Mouse (Mus musculus) MEL (cell line): ENCODE measurements around the gene Thrap3. TPM values are rescaled to one million over a fixed set of nuclear protein-coding genes. Genes with fewer than 3 reads are reported as not detected.
A peak's percentile ranks its signal among the peaks of the same experiment; 100 is the strongest.

Source experiments
- DNase-seq: peaks from one replicate; pipeline ENCODE4 v3.0.0; 2011; ENCODE audit warnings: low read depth, low spot score
- H3K27ac ChIP-seq: 2 replicates; pipeline ENCODE4 v1.5.1; 2012; ENCODE audit warnings: low read depth, mild to moderate bottlenecking, control low read depth, low read length, moderate library complexity; ENCODE audit not compliant: control insufficient read depth
- H3K27me3 ChIP-seq, 2 experiments: fragments of 150-350 bp in 1 of 2; sonication (generic) in 1 of 2; 2 replicates each; pipeline ENCODE4 v1.6.1; 2012; ENCODE audit warnings: low read length in 2 of 2, mild to moderate bottlenecking in 2 of 2, improper control_type of control experiment in 1 of 2, moderate library complexity in 1 of 2; ENCODE audit not compliant: insufficient read depth in 2 of 2, control insufficient read depth in 1 of 2
- H3K36me3 ChIP-seq, 2 experiments: 2 replicates each; pipeline ENCODE4 v1.6.1; 2012 to 2014; ENCODE audit warnings: low read length in 2 of 2, improper control_type of control experiment in 1 of 2, inconsistent platforms in 1 of 2, mild to moderate bottlenecking in 1 of 2; ENCODE audit not compliant: insufficient read depth in 2 of 2, control insufficient read depth in 1 of 2
- H3K4me1 ChIP-seq, 2 experiments: fragments of 150-350 bp in 1 of 2; sonication (generic) in 1 of 2; 2 replicates each; pipeline ENCODE4 v1.6.1; 2012; ENCODE audit warnings: low read length in 2 of 2, improper control_type of control experiment in 1 of 2, mild to moderate bottlenecking in 1 of 2; ENCODE audit not compliant: insufficient read depth in 2 of 2, control insufficient read depth in 1 of 2
- H3K4me3 ChIP-seq, 2 experiments: fragments of 150-350 bp in 1 of 2; sonication (generic) in 1 of 2; 2 replicates each; pipeline ENCODE4 v1.5.1; 2012; ENCODE audit warnings: low read depth in 2 of 2, low read length in 2 of 2, mild to moderate bottlenecking in 2 of 2, moderate library complexity in 2 of 2, control low read depth in 1 of 2, improper control_type of control experiment in 1 of 2; ENCODE audit not compliant: control insufficient read depth in 1 of 2, insufficient read depth in 1 of 2
- H3K79me2 ChIP-seq: 2 replicates; pipeline ENCODE4 v1.6.1; 2012; ENCODE audit warnings: mild to moderate bottlenecking, low read length, moderate library complexity; ENCODE audit not compliant: control insufficient read depth, poor library complexity, insufficient read depth
- H3K9ac ChIP-seq: 2 replicates; pipeline ENCODE4 v1.6.1; 2012; ENCODE audit warnings: low read depth, mild to moderate bottlenecking, control low read depth, low read length, moderate library complexity; ENCODE audit not compliant: control insufficient read depth, poor library complexity, severe bottlenecking
- H3K9me3 ChIP-seq: fragments of 150-350 bp; sonication (generic); replicated peaks from 2 replicates; pipeline ENCODE4 v1.6.1; 2012; ENCODE audit warnings: mild to moderate bottlenecking, low read length, improper control_type of control experiment, moderate library complexity; ENCODE audit not compliant: insufficient read depth
- CHD1 ChIP-seq: IDR thresholded peaks from 2 replicates; pipeline ENCODE4 v1.6.1; 2012; ENCODE audit warnings: low read depth, mild to moderate bottlenecking, inconsistent platforms, low read length, improper control_type of control experiment
- CHD2 ChIP-seq: IDR thresholded peaks from 2 replicates; pipeline ENCODE4 v1.6.1; 2011; ENCODE audit warnings: low read length, improper control_type of control experiment
- EP300 ChIP-seq, 2 experiments: IDR thresholded peaks; 2 replicates each; pipeline ENCODE4 v1.6.1; 2011; ENCODE audit warnings: improper control_type of control experiment in 2 of 2, low read length in 2 of 2, low read depth in 1 of 2, mild to moderate bottlenecking in 1 of 2
- GATA1 ChIP-seq: IDR thresholded peaks from 2 replicates; pipeline ENCODE4 v1.6.1; 2011; ENCODE audit warnings: low read depth, low read length, improper control_type of control experiment
- JUND ChIP-seq: IDR thresholded peaks from 2 replicates; pipeline ENCODE4 v1.6.1; 2011; ENCODE audit warnings: low read depth, mild to moderate bottlenecking, improper control_type of control experiment, low read length
- MXI1 ChIP-seq: IDR thresholded peaks from 2 replicates; pipeline ENCODE4 v1.6.1; 2011; ENCODE audit warnings: mild to moderate bottlenecking, low read depth, low read length, improper control_type of control experiment
- MYB ChIP-seq: IDR thresholded peaks from 2 replicates; pipeline ENCODE4 v1.6.1; 2011; ENCODE audit warnings: mild to moderate bottlenecking, low read depth, low read length, improper control_type of control experiment
- MYC ChIP-seq: IDR thresholded peaks from 2 replicates; pipeline ENCODE4 v1.6.1; 2011; ENCODE audit warnings: low read depth, mild to moderate bottlenecking, low read length, improper control_type of control experiment, moderate library complexity
- NRF1 ChIP-seq: IDR thresholded peaks from 2 replicates; pipeline ENCODE4 v1.6.1; 2014; ENCODE audit warnings: low read depth, mild to moderate bottlenecking, inconsistent platforms, low read length, improper control_type of control experiment, moderate library complexity; ENCODE audit not compliant: poor library complexity, insufficient read depth, severe bottlenecking
- RAD21 ChIP-seq: IDR thresholded peaks from 2 replicates; pipeline ENCODE4 v1.6.1; 2011; ENCODE audit warnings: mild to moderate bottlenecking, low read depth, low read length, improper control_type of control experiment
- RCOR1 ChIP-seq: IDR thresholded peaks from 2 replicates; pipeline ENCODE4 v1.6.1; 2012; ENCODE audit warnings: low read depth, mild to moderate bottlenecking, inconsistent platforms, low read length, improper control_type of control experiment
- TBP ChIP-seq: IDR thresholded peaks from 2 replicates; pipeline ENCODE4 v1.8.0; 2011; ENCODE audit warnings: low read depth, low read length, improper control_type of control experiment
- TCF12 ChIP-seq: IDR thresholded peaks from 2 replicates; pipeline ENCODE4 v1.6.1; 2014; ENCODE audit warnings: low read depth, mild to moderate bottlenecking, inconsistent platforms, low read length, improper control_type of control experiment, moderate library complexity
- UBTF ChIP-seq: IDR thresholded peaks from 2 replicates; pipeline ENCODE4 v1.6.1; 2012; ENCODE audit warnings: low read depth, mild to moderate bottlenecking, inconsistent platforms, low read length, improper control_type of control experiment, moderate library complexity, borderline replicate concordance; ENCODE audit not compliant: insufficient read depth
- USF1 ChIP-seq: IDR thresholded peaks from 2 replicates; pipeline ENCODE4 v1.6.1; 2014; ENCODE audit warnings: low read depth, mild to moderate bottlenecking, inconsistent platforms, low read length, improper control_type of control experiment, moderate library complexity
- ZMIZ1 ChIP-seq: IDR thresholded peaks from 2 replicates; pipeline ENCODE4 v1.6.1; 2012; ENCODE audit warnings: low read depth, mild to moderate bottlenecking, inconsistent platforms, low read length, improper control_type of control experiment, moderate library complexity
- polyA plus RNA-seq, 2 experiments: library from polyadenylated mRNA; stranded (reverse) in 1 of 2; unstranded in 1 of 2; fragments of >175 nt in 1 of 2; fragments of >200 nt in 1 of 2; gene quantifications; 2 replicates each; pipeline versions ENCODE4 v1.2.1 to v1.2.4; 2012; ENCODE audit warnings: low replicate concordance in 2 of 2, low read depth in 1 of 2; ENCODE audit not compliant: insufficient read length in 2 of 2, insufficient read depth in 1 of 2, missing spikeins in 1 of 2
- total RNA-seq: library from RNA; depleted of rRNA; stranded (reverse); fragments of 300-350 nt; gene quantifications from 2 replicates; pipeline ENCODE4 v1.2.3, GENCODE M21; 2012

Gene Thrap3
- total and polyA plus RNA-seq, 3 experiments = 158 to 471 (median 310) TPM

GRCm38 (mm10) chr4:126227077-126227761, 24.7 kb upstream of the Thrap3 start (continued):
- TF ChIP-seq TBP (no peak), USF1 (no peak), UBTF (no peak), EP300 (IDR thresholded peaks at IDR 0.05; ENCODE audit: low read depth in 1 of 2, low read length in 2 of 2) (no peak), RCOR1 (peak; percentile 41; the same call in 1 of the 2 replicates), JUND (peak; percentile 73; the same call in 1 of the 2 replicates), RAD21 (peak; percentile 100), GATA1 (no peak), MYC (peak; percentile 61; the same call in 1 of the 2 replicates), TCF12 (no peak)

GRCm38 (mm10) chr4:126226640-126227039, 24.1 kb upstream of the Thrap3 start:
- H3K79me2 ChIP-seq = no peaks in the 10 kb centered on the region

GRCm38 (mm10) chr4:126222631-126223030, 20.1 kb upstream of the Thrap3 start:
- DNase-seq = no peak
- TF ChIP-seq JUND (no peak), TBP (0 out of 2 replicates have a peak, but pooled peaks have one; percentile 23), GATA1 (no peak), CHD1 (no peak), MYB (no peak), ZMIZ1 (no peak), TCF12 (no peak), CHD2 (no peak)
- Histone ChIP-seq H3K4me3 (no peak overlapping the region), H3K4me1 (peaks cover 0 to 3% of the 10 kb centered on the region in 2 experiments; a peak in 1 of 4 replicates), H3K9ac (no peak overlapping the region), H3K79me2 (no peaks in the 10 kb centered on the region), H3K27me3 (no peaks in the 10 kb centered on the region), H3K9me3 (no peaks in the 10 kb centered on the region), H3K27ac (no peak overlapping the region), H3K36me3 (no peaks in the 10 kb centered on the region)

More at GRCm38 (mm10) chr4:126226640-126227039, 24.1 kb upstream of the Thrap3 start:
- Histone ChIP-seq H3K27me3 (no peaks in the 10 kb centered on the region), H3K4me1 (peaks cover 0 to 3% of the 10 kb centered on the region in 2 experiments; a peak in 1 of 4 replicates), H3K4me3 (no peak overlapping the region), H3K9ac (no peak overlapping the region), H3K36me3 (no peaks in the 10 kb centered on the region), H3K9me3 (no peaks in the 10 kb centered on the region), H3K27ac (no peak overlapping the region)
- TF ChIP-seq NRF1 (no peak), MXI1 (no peak)
- no peak for DNase-seq
